Mouse (Mus musculus): ENCODE results near the gene Slc8a1. TPM values are rescaled to one million over a fixed set of nuclear protein-coding genes. Genes with fewer than 3 reads are reported as not detected.

Slc8a1 gene
- polyA plus RNA-seq, 2 experiments: 0.42 to 0.65 TPM

- DNase-seq (ENCODE audit: low read depth in 3 of 3, low spot score in 3 of 3): no peak
- no peak for ATAC-seq (ENCODE audit: insufficient read depth)
- Histone ChIP-seq H3K9ac (replicated peaks) (no peak overlapping the region), H3K36me3 (replicated peaks; ENCODE audit: control insufficient read depth, insufficient read depth, low read depth) (no peaks in the 10 kb centered on the region), H3K4me1 (replicated peaks; ENCODE audit: control insufficient read depth in 2 of 2, insufficient read depth in 2 of 2, low read length in 1 of 2) (no peaks in the 10 kb centered on the region), H3K27ac (no peak overlapping the region), H3K9me3 (ENCODE audit: control insufficient read depth, low read length) (no peaks in the 10 kb centered on the region), H3K27me3 (ENCODE audit: control insufficient read depth, insufficient read depth, low read length) (no peaks in the 10 kb centered on the region), H3K4me2 (ENCODE audit: low read depth) (no peak overlapping the region), H3K4me3 (ENCODE audit: insufficient read depth in 1 of 2, low read depth in 2 of 2, low read length in 2 of 2) (no peak overlapping the region)
- TF ChIP-seq CTCF (IDR thresholded peaks at IDR 0.05; ENCODE audit: low read depth): no peak
- TF ChIP-seq EP300 (IDR thresholded peaks at IDR 0.05; ENCODE audit: low read depth): no peak
- WGBS (ENCODE audit: insufficient replicate concordance): 38% methylated on average over 2 of the region's 2 CpGs
Observed at GRCm38 (mm10) chr17:81432733-81433132, 305.4 kb downstream of the Slc8a1 start.

- 70% methylated on average over 7 of the region's 7 CpGs for WGBS (ENCODE audit: insufficient replicate concordance)
- DNase-seq (ENCODE audit: low read depth in 3 of 3, low spot score in 3 of 3): no peak
- TF ChIP-seq EP300 (IDR thresholded peaks at IDR 0.05; ENCODE audit: low read depth): no peak
- no peaks in the 10 kb centered on the region for H3K27me3 ChIP-seq (ENCODE audit: control insufficient read depth, insufficient read depth, low read length)
- no peaks in the 10 kb centered on the region for H3K4me1 ChIP-seq (replicated peaks; ENCODE audit: control insufficient read depth in 2 of 2, insufficient read depth in 2 of 2, low read length in 1 of 2)
- ATAC-seq (ENCODE audit: insufficient read depth): no peak
- no peak overlapping the region for H3K27ac ChIP-seq
- no peaks in the 10 kb centered on the region for H3K9me3 ChIP-seq (ENCODE audit: control insufficient read depth, low read length)
- H3K4me3 ChIP-seq (ENCODE audit: insufficient read depth in 1 of 2, low read depth in 2 of 2, low read length in 2 of 2): no peak overlapping the region
- H3K36me3 ChIP-seq (replicated peaks; ENCODE audit: control insufficient read depth, insufficient read depth, low read depth): no peaks in the 10 kb centered on the region
- H3K9ac ChIP-seq (replicated peaks): no peak overlapping the region
- H3K4me2 ChIP-seq (ENCODE audit: low read depth): no peak overlapping the region
Observed at GRCm38 (mm10) chr17:81427245-81427644, 310.9 kb downstream of the Slc8a1 start.

- H3K4me3 ChIP-seq (ENCODE audit: insufficient read depth in 1 of 2, low read depth in 2 of 2, low read length in 2 of 2): no peak overlapping the region
- WGBS (ENCODE audit: insufficient replicate concordance): 31% methylated on average over 10 of the region's 10 CpGs
- H3K9me3 ChIP-seq (ENCODE audit: control insufficient read depth, low read length): no peaks in the 10 kb centered on the region
- no peak overlapping the region for H3K9ac ChIP-seq (replicated peaks)
- no peak for DNase-seq (ENCODE audit: low read depth in 3 of 3, low spot score in 3 of 3)
- H3K4me1 ChIP-seq (replicated peaks; ENCODE audit: control insufficient read depth in 2 of 2, insufficient read depth in 2 of 2, low read length in 1 of 2): no peaks in the 10 kb centered on the region
- H3K36me3 ChIP-seq (replicated peaks; ENCODE audit: control insufficient read depth, insufficient read depth, low read depth): no peaks in the 10 kb centered on the region
- H3K27me3 ChIP-seq (ENCODE audit: control insufficient read depth, insufficient read depth, low read length): no peaks in the 10 kb centered on the region
- H3K4me2 ChIP-seq (ENCODE audit: low read depth): no peak overlapping the region
- ATAC-seq (ENCODE audit: insufficient read depth): no peak
- no peak for TF ChIP-seq EP300 (IDR thresholded peaks at IDR 0.05; ENCODE audit: low read depth)
- TF ChIP-seq CTCF (IDR thresholded peaks at IDR 0.05; ENCODE audit: low read depth): no peak
- H3K27ac ChIP-seq: no peak overlapping the region
Observed at GRCm38 (mm10) chr17:81424256-81424912, 313.8 kb downstream of the Slc8a1 start.

GRCm38 (mm10) chr17:81419802-81420459, 318.2 kb downstream of the Slc8a1 start:
- Histone ChIP-seq H3K27me3 (ENCODE audit: control insufficient read depth, insufficient read depth, low read length) (no peaks in the 10 kb centered on the region), H3K4me2 (ENCODE audit: low read depth) (no peak overlapping the region), H3K9ac (replicated peaks) (no peak overlapping the region), H3K9me3 (ENCODE audit: control insufficient read depth, low read length) (no peaks in the 10 kb centered on the region), H3K36me3 (replicated peaks; ENCODE audit: control insufficient read depth, insufficient read depth, low read depth) (no peaks in the 10 kb centered on the region), H3K27ac (no peak overlapping the region), H3K4me3 (ENCODE audit: insufficient read depth in 1 of 2, low read depth in 2 of 2, low read length in 2 of 2) (no peak overlapping the region), H3K4me1 (replicated peaks; ENCODE audit: control insufficient read depth in 2 of 2, insufficient read depth in 2 of 2, low read length in 1 of 2) (no peaks in the 10 kb centered on the region)
- no peak for DNase-seq (ENCODE audit: low read depth in 3 of 3, low spot score in 3 of 3)
- 66% methylated on average over 10 of the region's 10 CpGs for WGBS (ENCODE audit: insufficient replicate concordance)
- no peak for TF ChIP-seq EP300 (IDR thresholded peaks at IDR 0.05; ENCODE audit: low read depth)
- TF ChIP-seq CTCF (IDR thresholded peaks at IDR 0.05; ENCODE audit: low read depth): no peak
- ATAC-seq (ENCODE audit: insufficient read depth): no peak

GRCm38 (mm10) chr17:81416361-81417114, 321.6 kb downstream of the Slc8a1 start:
- Histone ChIP-seq H3K4me3 (ENCODE audit: insufficient read depth in 1 of 2, low read depth in 2 of 2, low read length in 2 of 2) (no peak overlapping the region), H3K36me3 (replicated peaks; ENCODE audit: control insufficient read depth, insufficient read depth, low read depth) (no peaks in the 10 kb centered on the region), H3K4me1 (replicated peaks; ENCODE audit: control insufficient read depth in 2 of 2, insufficient read depth in 2 of 2, low read length in 1 of 2) (no peaks in the 10 kb centered on the region), H3K9me3 (ENCODE audit: control insufficient read depth, low read length) (no peaks in the 10 kb centered on the region), H3K27me3 (ENCODE audit: control insufficient read depth, insufficient read depth, low read length) (no peaks in the 10 kb centered on the region), H3K9ac (replicated peaks) (no peak overlapping the region), H3K4me2 (ENCODE audit: low read depth) (no peak overlapping the region), H3K27ac (no peak overlapping the region)
- TF ChIP-seq CTCF (IDR thresholded peaks at IDR 0.05; ENCODE audit: low read depth) (no peak), EP300 (IDR thresholded peaks at IDR 0.05; ENCODE audit: low read depth) (no peak)
- ATAC-seq (ENCODE audit: insufficient read depth) (no peak), DNase-seq (ENCODE audit: low read depth in 3 of 3, low spot score in 3 of 3) (no peak)
- 57% methylated on average over 6 of the region's 6 CpGs for WGBS (ENCODE audit: insufficient replicate concordance)
